ENCODE assay signal across 19 mouse cellular contexts in genomic region chr5:73232267-73232666, GRCm38 (mm10). TPM values are rescaled to one million over a fixed set of nuclear protein-coding genes. Genes with fewer than 3 reads are reported as not detected.
DNase-seq lines count a peak whose midpoint lies in the region; ATAC-seq lines count a peak whose summit lies in the region.
"Had no signal": no experiment of that assay in that cellular context is flagged by ENCODE, and none has a peak within 500 bp of the region (broad histone marks: within the 10 kb centered on the region; RNA-seq: fewer than 3 reads in every experiment).

No protein-coding gene starts in this region.

- ATAC-seq in heart, embryonic 12.5 days (ENCODE audit: insufficient number of reproducible peaks, low FRiP score) = no peak
- ATAC-seq in liver, embryonic 12.5 days = no peak
- 0 out of 2 replicates have a peak, but pooled peaks have one; percentile 36 for ATAC-seq in neural tube, embryonic 14.5 days (ENCODE audit: low read depth)
- ATAC-seq: intestine, postnatal 0 days had no signal

- H3K9ac ChIP-seq in heart, embryonic 12.5 days = peak overlapping the region; percentile 56
- no peak overlapping the region for H3K9ac ChIP-seq in liver, embryonic 12.5 days
- no peak overlapping the region for H3K9ac ChIP-seq in neural tube, embryonic 14.5 days (replicated peaks; ENCODE audit: low read depth, low read length)
- H3K9ac ChIP-seq: embryonic facial prominence, embryonic 15.5 days; hindbrain, embryonic 14.5 days; neural tube, embryonic 12.5 days had no signal

- intact Hi-C loops in heart, postnatal 36 days (cut with DNase I) = no loop called here

- WGBS in heart, embryonic 12.5 days = 16% methylated on average over 9 of the region's 9 CpGs
- WGBS in liver, embryonic 12.5 days (ENCODE audit: insufficient replicate concordance) = 42% methylated on average over 9 of the region's 9 CpGs
- WGBS in neural tube, embryonic 14.5 days = 20% methylated on average over 9 of the region's 9 CpGs

- peaks cover 86% of the 10 kb centered on the region for H3K4me1 ChIP-seq in heart, embryonic 12.5 days (replicated peaks)
- peaks cover 60% of the 10 kb centered on the region for H3K4me1 ChIP-seq in liver, embryonic 12.5 days
- peaks cover 28% of the 10 kb centered on the region; the same call in 1 of the 2 replicates for H3K4me1 ChIP-seq in neural tube, embryonic 14.5 days (ENCODE audit: control insufficient read depth, insufficient read depth, low read length)

- H3K4me2 ChIP-seq in heart, embryonic 12.5 days = peak overlapping the region; percentile 61
- H3K4me2 ChIP-seq in liver, embryonic 12.5 days = 0 out of 2 replicates have a peak overlapping the region, but pooled peaks have one; percentile 9
- H3K4me2 ChIP-seq in neural tube, embryonic 14.5 days (ENCODE audit: low read depth, low read length) = no peak overlapping the region; the same call in 1 of the 2 replicates
- H3K4me2 ChIP-seq: embryonic facial prominence, embryonic 15.5 days; hindbrain, embryonic 14.5 days; neural tube, embryonic 12.5 days had no signal

- H3K27ac ChIP-seq in heart, embryonic 12.5 days (ENCODE audit: poor library complexity, severe bottlenecking) = peak overlapping the region; percentile 87
- H3K27ac ChIP-seq in liver, embryonic 12.5 days = no peak overlapping the region
- H3K27ac ChIP-seq in neural tube, embryonic 14.5 days (ENCODE audit: low read depth, low read length) = no peak overlapping the region
- H3K27ac ChIP-seq: embryonic facial prominence, embryonic 15.5 days; forebrain, embryonic 10.5 days; hindbrain, embryonic 14.5 days; kidney, postnatal 0 days; midbrain, embryonic 10.5 days; neural tube, embryonic 12.5 days had no signal

- H3K36me3 ChIP-seq in heart, embryonic 12.5 days = no peaks in the 10 kb centered on the region
- H3K36me3 ChIP-seq in liver, embryonic 12.5 days = no peaks in the 10 kb centered on the region
- no peaks in the 10 kb centered on the region for H3K36me3 ChIP-seq in neural tube, embryonic 14.5 days (ENCODE audit: control insufficient read depth, insufficient read depth, low read length)
- H3K36me3 ChIP-seq: embryonic facial prominence, embryonic 15.5 days; forebrain, embryonic 10.5 days; midbrain, embryonic 10.5 days; neural tube, embryonic 12.5 days had no signal

- H3K4me3 ChIP-seq in heart, embryonic 12.5 days = peak overlapping the region; percentile 17; the same call in 1 of the 2 replicates
- no peak overlapping the region for H3K4me3 ChIP-seq in liver, embryonic 12.5 days
- H3K4me3 ChIP-seq in neural tube, embryonic 14.5 days (ENCODE audit: low read depth, low read length) = no peak overlapping the region
- H3K4me3 ChIP-seq: embryonic facial prominence, embryonic 15.5 days; forebrain, embryonic 10.5 days; midbrain, embryonic 10.5 days; neural tube, embryonic 12.5 days had no signal

- H3K9me3 ChIP-seq in heart, embryonic 12.5 days (replicated peaks) = no peaks in the 10 kb centered on the region
- no peaks in the 10 kb centered on the region for H3K9me3 ChIP-seq in liver, embryonic 12.5 days (replicated peaks)
- no peaks in the 10 kb centered on the region for H3K9me3 ChIP-seq in neural tube, embryonic 14.5 days (ENCODE audit: control insufficient read depth, low read length)
- H3K9me3 ChIP-seq: embryonic facial prominence, embryonic 15.5 days; forebrain, embryonic 10.5 days; midbrain, embryonic 10.5 days; neural tube, embryonic 12.5 days had no signal

- H3K27me3 ChIP-seq in heart, embryonic 12.5 days (replicated peaks) = no peaks in the 10 kb centered on the region
- H3K27me3 ChIP-seq in liver, embryonic 12.5 days (replicated peaks) = no peaks in the 10 kb centered on the region
- H3K27me3 ChIP-seq in neural tube, embryonic 14.5 days (ENCODE audit: control insufficient read depth, insufficient read depth, low read length) = no peaks in the 10 kb centered on the region
- H3K27me3 ChIP-seq: embryonic facial prominence, embryonic 15.5 days; neural tube, embryonic 12.5 days had no signal

- no peak for DNase-seq in heart, postnatal 36 days
- no peak for DNase-seq in liver
- DNase-seq in embryo, embryonic 9.5 days (ENCODE audit: extremely low spot score) = peak; percentile 19
- DNase-seq in right cerebral cortex, adult 2 months (ENCODE audit: low spot score in 2 of 2) = no peak
- DNase-seq: cerebellum, postnatal 25 days; gastrocnemius, postnatal 25 days; left cerebral cortex, postnatal 4 days; lung, postnatal 4 days; thymus, postnatal 14 days had no signal

RNA-seq across cellular contexts. Expression of gene Fryl, which starts 24.2 kb away (rescaled TPM):
- 38.7 and 40.2 TPM in 2 replicates for polyA plus RNA-seq in heart, embryonic 12.5 days (2016; fragmentation: Nextera tagmentation; extraction: Ambion mirVana)
- total RNA-seq in heart, postnatal 36 days (2021) = 10 to 100 TPM; 37.6 to 45.2 TPM
- 46.3 and 50.6 TPM in 2 replicates for polyA plus RNA-seq in liver, embryonic 12.5 days (2016; fragmentation: Nextera tagmentation; extraction: Ambion mirVana)
- 51.1 and 54.1 TPM in 2 replicates for polyA plus RNA-seq in neural tube, embryonic 14.5 days (2014; fragmentation: Nextera tagmentation; extraction: Ambion mirVana)
